Mouse (Mus musculus): ENCODE measurements around the gene Capn1.

DNA sequence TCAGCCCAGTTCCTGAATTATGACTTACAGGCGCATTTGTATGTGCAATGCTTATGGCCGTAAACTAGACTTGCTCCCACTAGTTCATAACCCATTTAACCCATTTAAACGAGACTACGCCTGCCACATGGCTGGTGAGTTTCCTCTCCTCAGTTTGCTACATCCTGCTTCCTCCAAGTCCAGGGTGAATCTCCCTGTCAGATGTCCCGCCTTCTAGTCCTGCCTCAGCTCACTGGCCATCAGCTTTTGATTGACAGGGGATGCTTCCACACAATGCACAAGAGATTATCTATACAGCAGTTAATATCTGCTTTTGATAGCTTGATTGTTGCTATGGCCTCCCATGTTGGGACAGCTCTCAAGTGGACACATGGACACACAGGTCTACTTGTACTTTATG is 38.6 kb upstream of the Capn1 start:
- TF ChIP-seq CTCF (IDR thresholded peaks at IDR 0.05; ENCODE audit: low read depth) (no peak), EP300 (IDR thresholded peaks at IDR 0.05; ENCODE audit: low read depth) (no peak)
